Mouse (Mus musculus): ENCODE measurements at regions not wholly inside any gene's neighbourhood (a gene's known extent, or its start where the extent isn't known, plus 50 kb on each side); places are given as distances from the start of the nearest gene placed in this dataset.

DNA sequence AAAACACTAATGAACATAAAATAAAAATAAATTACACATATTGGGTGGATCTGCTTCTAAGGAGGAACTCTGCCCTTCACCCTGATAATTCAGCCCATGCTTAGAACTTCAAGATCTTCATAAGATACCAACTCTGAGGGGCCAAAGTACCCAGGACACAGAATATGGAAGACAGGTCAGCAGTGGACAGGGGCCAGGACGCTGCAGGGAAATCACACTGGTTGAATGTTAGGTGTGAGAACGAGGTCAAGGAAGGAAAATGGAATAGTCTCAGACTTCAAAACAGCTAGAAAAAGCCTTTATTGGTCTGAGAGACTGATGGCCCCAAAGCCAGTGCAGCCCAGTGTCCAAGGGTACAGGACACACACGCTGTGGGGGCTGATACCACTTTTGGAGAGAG lies 50.5 kb upstream of the Hs6st1 start:
- ATAC-seq, result no peak
- Histone ChIP-seq H3K27me3 (replicated peaks; ENCODE audit: control insufficient read depth, insufficient read depth, low read length) (no peaks in the 10 kb centered on the region), H3K9me3 (ENCODE audit: control insufficient read depth, low read length) (no peaks in the 10 kb centered on the region), H3K4me1 (replicated peaks; ENCODE audit: control insufficient read depth, insufficient read depth, low read length) (peaks cover 5% of the 10 kb centered on the region; the same call in 1 of the 2 replicates), H3K4me2 (ENCODE audit: low read length) (no peak overlapping the region), H3K27ac (ENCODE audit: low read length) (no peak overlapping the region), H3K9ac (replicated peaks; ENCODE audit: low read depth, low read length) (no peak overlapping the region), H3K4me3 (replicated peaks; ENCODE audit: low read length) (no peak overlapping the region), H3K36me3 (ENCODE audit: control insufficient read depth, insufficient read depth) (no peaks in the 10 kb centered on the region)
- WGBS, result 44% methylated on average over 3 of the region's 3 CpGs

Data from forebrain, embryonic 16.5 days (tissue).